Comparison of ENCODE assay signal across 16 mouse cellular contexts in the genomic region with DNA sequence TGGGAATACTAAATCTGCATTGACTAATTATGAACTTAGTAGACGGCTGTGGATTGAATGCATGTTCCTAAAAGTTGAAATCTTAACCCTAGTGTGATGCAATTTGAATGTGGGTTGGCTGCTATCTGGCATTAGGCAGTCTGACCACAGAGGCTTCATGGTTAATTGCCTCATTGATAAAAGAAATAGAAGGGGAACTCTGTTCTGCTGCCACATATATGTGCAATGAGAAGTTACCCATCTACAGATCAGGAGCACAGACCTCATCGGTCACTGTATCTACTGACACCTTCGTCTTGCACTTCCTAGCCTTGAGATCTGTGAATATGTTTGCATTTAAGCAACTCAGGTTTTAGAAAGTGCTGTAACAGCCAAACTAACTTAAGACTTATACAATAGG.
"Had no signal": no experiment of that assay in that cellular context is flagged by ENCODE, and none has a peak within 500 bp of the region (broad histone marks: within the 10 kb centered on the region; RNA-seq: fewer than 3 reads in every experiment).

No protein-coding gene starts in this region.

- H3K9ac ChIP-seq: limb, embryonic 13.5 days; liver, embryonic 14.5 days; midbrain, embryonic 13.5 days; neural tube, embryonic 12.5 days; stomach, embryonic 15.5 days had no signal

- H3K4me3 ChIP-seq: layer of hippocampus, adult 2 months; limb, embryonic 13.5 days; midbrain, embryonic 13.5 days; neural tube, embryonic 12.5 days; stomach, embryonic 15.5 days had no signal

- H3K27ac ChIP-seq: layer of hippocampus, adult 2 months; limb, embryonic 13.5 days; liver, embryonic 14.5 days; midbrain, embryonic 13.5 days; neural tube, embryonic 12.5 days; stomach, embryonic 15.5 days had no signal

- DNase-seq: kidney, adult 18-20 months; kidney, postnatal 10 days; kidney, postnatal 4 days; left cerebral cortex, postnatal 4 days; lung, adult 18-20 months; retina, postnatal 1 day; right cerebral cortex, postnatal 4 days; spleen, adult 18-20 months; thymus, adult 2 months; thymus, postnatal 25 days had no signal

- H3K36me3 ChIP-seq: midbrain, embryonic 13.5 days; neural tube, embryonic 12.5 days; stomach, embryonic 15.5 days had no signal

- H3K9me3 ChIP-seq: limb, embryonic 13.5 days; midbrain, embryonic 13.5 days; neural tube, embryonic 12.5 days; stomach, embryonic 15.5 days had no signal

- H3K4me2 ChIP-seq: limb, embryonic 13.5 days; midbrain, embryonic 13.5 days; neural tube, embryonic 12.5 days; stomach, embryonic 15.5 days had no signal

- ATAC-seq: midbrain, embryonic 13.5 days had no signal

- H3K27me3 ChIP-seq: limb, embryonic 13.5 days; midbrain, embryonic 13.5 days; neural tube, embryonic 12.5 days; stomach, embryonic 15.5 days had no signal

- H3K4me1 ChIP-seq: limb, embryonic 13.5 days; midbrain, embryonic 13.5 days; neural tube, embryonic 12.5 days; stomach, embryonic 15.5 days had no signal
